Mouse (Mus musculus) retina, embryonic 14.5 days (tissue): ENCODE measurements around the gene Dolk.
A peak's percentile ranks its signal among the peaks of the same experiment; 100 is the strongest.

ENCODE experiments used
- DNase-seq: peaks from one replicate; pipeline ENCODE4 v3.0.0-alpha.2; 2015; ENCODE audit warnings: low spot score

Dolk gene

DNA sequence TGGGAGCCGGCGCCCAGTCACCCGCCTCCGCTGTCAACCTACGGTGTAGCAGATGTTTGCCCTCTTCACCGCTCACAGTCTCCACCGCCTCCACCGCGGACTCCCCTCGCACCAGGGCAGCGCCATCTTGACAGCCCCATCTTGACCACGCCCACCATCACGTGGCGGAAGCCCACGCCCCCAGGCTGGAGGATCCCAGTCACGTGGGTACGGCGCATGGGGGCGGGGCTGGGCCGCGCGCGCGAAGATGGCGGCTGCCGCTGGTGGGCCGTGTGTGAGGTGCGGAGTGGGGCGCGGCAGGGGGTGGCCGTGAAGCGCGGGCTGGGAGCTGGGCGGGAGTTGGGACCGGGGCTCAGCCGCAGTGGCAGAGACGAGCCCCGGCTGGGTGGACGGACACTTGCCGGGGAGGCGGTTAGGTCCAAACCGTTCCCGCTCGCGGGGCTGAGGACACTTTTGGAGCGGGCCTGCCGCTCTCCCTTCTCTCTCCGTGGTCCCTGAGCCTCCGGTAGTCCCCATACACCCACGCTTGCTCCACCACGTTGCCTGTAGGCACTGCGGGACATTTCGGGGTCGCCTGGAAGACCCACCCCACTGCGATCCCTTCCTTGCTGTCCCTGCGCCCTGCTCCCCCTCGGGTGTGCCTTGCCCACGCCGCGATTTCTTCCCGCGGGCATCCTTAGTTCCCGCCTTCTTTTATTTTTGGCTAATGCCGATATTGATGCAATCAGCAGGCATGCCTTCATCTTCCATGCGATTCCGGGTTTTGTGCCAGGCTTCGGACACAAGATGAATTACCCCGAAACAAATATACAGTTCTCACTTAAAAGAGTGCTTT, at the start of gene Dolk, which contains the start of gene Nup188:
TSS of gene Dolk (minus strand) at position 143 of the 835 bp plus-strand sequence.
TSS of gene Nup188 (plus strand) at position 206 of the 835 bp plus-strand sequence.
- DNase-seq: peak; percentile 98

DNA sequence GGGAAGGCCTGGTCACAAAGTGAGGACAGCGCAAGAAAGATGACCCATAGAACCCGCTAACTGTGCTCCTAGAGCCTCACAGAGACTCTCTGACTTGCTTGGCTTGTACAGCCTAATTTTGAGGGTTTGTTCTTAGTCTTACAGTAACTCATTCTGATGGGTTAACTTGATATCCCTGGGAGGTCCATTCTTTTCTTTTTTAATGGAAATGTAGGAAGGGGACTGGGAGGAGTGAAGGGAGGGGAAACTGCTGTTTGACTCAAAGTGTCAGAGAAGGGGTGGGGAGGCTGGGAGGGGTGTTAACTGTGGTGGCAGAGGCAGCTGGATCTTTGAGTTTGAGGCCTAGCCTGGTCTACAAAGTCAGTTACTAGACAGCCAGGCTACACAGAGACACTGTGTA, 49.2 kb upstream of the Dolk start:
- DNase-seq: no peak

DNA sequence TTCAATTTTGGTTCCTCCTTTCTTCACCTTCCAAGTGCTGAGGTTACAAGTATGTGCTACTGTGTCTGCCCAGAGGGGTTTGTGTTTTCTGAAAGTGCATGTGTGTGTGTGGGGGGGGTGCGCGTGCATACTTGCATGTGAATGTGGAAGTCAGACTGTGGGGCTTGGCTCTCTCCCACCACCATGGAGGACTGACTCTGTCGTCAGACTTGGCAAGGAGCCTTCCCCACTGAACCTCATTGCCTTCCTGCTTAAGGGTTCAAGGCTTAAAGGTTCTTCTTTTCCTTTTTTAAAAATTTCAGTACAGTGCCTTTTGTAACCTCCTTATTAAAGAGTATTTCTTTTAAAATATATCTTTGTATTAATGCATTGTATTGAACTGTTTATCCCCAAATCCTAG, 42.7 kb upstream of the Dolk start:
- DNase-seq: no peak

DNA sequence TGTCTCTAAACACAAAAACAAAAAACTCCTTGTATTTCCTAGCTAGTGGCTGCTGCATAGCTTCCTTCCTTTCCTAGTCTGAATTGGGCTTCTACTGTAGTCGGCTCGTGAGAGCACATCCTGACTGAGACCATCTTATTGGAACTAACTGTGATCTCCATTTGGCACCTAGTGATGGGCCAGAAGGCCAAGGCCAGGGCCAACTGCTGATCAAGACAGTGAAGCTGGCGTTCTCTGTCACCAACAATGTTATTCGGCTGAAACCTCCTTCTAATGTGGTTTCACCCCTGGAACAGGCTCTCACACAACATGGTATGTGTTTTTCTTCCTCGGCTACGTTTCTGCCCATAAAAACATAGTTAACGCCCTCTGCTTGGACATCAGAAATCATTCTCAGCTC, 41.1 kb upstream of the Dolk start:
- DNase-seq: no peak

DNA sequence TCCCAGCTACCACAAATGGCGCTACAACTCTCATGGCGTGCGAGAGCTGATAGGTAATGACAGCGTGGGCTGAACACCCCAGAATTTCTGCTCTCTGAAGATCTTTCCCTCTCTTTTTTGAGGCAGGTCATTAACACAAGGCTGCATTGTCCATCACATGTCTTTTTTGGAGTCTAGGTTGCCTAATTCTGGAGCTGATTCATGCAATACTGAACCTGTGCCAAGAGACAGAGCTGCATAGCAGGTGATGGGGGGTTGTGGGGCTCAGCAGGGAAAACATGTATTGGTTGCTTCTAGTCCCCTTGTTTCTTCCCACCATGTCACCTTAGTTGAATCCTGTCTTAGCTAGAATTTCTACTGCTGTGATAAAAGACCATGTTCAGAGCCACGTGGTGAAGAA, 39.2 kb upstream of the Dolk start:
- no peak for DNase-seq

DNA sequence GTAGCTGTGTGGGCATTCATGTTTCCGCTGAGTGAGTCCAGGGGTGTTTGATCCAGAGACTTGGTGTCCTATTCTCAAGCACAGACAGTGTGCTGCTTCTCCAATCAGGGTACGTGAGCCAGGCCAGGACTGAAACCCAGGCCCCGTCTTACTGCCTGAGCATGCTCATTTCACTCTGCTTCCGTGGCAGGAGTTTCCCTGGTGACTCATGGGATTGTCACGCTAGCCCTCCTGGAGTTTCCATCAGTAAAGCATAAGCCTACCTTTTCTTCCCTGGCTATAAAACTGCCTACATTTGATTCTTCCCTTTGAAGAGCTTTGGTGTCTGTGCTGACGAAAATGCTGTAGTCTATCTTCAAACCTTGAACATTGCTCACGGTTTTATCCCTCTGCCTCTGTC, 37.0 kb upstream of the Dolk start:
- DNase-seq: no peak

DNA sequence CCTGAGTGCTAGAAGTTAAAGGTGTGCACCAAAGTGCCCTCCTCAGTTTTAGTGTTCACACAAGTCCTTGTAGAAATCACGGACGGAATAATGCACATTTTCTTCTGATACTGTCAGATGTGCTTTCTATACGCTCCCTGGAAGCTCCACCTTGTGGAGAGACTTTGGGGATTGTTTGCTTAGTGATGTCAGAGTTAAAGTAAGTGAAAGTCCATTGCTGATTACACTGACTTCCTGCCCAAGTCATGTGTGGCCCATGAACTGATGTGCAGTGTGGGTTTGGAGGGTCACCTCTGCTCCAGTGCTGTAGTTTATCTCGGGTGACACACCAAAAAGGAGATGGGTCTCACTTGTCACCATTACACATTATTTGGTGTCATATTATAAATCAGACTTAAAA, 33.1 kb upstream of the Dolk start:
- DNase-seq: no peak

DNA sequence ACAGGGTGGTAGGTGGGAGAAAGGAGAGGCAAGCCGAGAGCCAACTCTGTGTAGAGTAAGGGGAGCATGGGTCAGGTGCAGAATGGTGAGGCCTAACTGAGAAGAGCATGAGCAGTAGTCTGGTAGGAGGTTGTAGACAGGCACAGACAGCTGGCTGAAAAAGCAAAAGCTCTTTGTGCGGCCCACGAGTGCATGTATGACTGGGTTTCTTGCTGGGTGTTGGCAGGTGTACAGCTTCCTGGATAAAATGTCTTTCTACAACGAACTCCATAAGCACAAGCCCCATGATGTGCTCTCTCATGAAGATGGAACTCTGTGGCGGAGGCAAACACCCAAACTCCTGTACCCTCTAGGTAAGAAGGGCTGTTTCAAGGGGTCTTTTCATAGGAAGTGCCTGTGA, 30.8 kb upstream of the Dolk start:
- DNase-seq: no peak

DNA sequence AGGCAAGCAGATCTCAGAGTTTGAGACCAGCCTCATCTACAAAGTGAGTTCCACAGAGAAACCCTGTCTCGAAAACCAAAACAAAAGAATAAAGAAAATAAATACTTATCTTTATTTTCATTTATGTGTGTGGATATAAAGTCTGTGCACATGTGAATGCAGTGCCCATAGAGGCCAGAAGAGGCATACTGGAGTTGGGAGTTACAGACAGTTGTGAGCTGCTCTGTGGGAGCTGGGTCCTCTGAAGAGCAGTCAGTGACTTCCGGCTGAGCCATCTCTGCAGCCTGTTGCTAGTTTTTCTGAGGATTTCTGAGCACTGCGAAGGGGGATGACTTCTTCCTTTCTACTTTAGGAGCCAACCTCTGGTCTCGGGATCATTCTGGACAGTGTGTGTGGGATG, 30.0 kb upstream of the Dolk start:
- peak; percentile 3 for DNase-seq

DNA sequence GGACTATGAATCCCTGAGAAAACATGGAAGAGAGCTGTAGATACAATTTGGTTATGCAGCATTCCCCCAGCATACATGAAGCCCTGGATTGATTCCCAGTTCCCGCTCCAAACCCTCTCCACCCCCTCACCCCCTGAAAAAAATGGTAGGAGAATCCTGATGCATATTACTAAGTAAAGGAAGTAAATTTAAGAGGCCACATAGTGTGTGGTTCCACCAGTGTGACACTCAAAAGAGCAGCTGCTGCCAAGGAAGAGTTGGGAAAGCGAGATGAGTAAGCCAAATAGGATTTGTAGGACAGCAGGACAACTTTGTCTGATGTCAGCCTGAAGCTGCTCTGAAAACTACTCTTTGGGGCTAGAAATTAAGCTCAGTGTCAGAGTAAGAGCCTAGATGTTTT, 25.3 kb upstream of the Dolk start:
- no peak for DNase-seq

DNA sequence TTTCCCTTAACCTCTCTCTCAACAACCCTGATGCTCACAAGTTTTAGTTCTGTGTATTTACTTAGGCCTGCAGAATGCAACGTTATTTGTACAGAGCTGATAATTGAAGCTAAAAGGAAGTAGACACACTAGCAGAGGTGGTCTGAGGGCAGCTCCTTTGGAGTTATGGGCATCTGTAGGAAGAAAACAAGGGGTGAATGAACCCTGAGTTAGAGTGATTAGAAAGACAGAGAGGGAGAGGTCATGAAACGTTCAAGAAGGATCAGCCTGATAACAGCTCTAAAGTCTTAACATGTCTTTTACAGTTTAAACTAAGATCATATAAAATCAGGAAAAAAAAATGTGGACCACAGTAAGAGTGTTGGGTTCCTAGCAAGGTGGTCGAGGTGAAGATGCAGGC, 23.2 kb upstream of the Dolk start:
- DNase-seq: no peak

DNA sequence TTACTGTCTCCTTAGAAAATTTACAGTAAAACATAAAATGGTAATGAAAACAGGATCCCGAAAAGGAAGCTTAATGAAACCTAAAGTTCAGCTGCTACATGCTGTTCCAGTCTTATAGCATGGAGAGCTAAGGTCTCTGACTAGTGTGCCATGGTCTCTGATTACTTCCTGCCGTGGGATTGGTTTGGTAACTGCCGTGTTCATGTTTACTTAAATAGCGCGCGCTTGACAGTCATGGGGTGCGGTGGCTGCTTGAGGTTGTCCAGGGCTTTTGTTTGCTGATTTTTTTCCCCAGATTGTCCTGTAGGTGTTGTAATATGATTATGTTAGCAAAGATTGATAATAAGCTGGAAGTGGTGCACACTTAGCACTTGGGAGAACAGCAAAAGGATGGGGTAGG, 20.0 kb upstream of the Dolk start:
- DNase-seq: no peak

DNA sequence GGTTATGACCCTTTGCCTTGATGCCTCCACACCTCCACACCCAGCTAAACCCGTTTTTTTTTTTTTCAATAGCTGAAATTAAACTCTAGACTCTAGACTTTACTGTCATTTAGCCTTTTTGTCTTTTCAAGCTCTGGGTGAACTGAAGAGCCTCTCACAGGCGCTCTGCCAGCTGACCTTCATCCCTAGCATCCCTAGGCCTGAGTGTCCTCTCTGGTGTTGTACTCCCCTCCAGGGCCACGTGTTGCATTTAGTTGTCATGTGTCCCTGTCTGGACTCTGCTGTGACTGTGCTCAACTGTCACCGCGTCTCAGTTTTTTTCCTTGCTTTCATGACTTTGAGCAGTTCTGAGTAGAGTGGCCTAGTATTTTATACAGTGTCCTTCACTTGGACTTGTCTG, 13.8 kb upstream of the Dolk start:
- no peak for DNase-seq

DNA sequence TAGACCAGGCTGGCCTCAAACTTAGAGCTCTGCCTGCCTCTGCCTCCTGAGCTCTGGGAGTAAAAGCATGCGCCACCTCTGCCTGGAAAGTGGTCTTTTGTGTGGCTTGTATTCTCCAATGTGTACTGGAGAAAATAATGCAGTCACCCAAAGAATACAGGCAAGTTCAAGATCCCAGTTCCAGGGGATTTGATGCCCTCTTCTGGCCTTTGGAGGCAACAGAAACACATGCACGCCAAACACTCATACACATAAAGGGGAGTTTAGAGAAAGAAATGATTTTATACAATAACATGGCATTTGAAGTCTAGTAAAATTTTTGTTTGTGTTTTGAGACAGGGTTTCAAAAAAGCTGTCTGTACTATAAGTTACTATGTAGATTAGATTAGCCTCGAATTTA, 13.4 kb upstream of the Dolk start:
- no peak for DNase-seq

DNA sequence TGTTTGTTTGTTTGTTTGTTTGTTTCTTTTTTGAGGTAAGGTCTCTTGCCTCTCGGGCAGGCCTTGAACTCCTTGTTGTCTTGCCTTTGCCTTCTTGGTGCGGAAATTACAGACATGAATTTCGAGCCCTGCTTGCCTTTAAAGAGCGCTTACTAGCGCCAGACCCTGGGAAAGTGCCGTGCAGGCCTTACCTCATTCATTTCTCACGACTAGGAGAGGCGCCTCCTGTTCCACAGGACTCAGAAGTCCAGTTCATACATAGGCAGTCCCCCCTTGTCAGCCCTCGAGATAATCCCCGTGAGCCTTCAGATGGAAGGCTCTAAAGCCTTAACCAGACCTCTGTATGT, 866 bp upstream of the Dolk start:
- DNase-seq: peak; percentile 22

DNA sequence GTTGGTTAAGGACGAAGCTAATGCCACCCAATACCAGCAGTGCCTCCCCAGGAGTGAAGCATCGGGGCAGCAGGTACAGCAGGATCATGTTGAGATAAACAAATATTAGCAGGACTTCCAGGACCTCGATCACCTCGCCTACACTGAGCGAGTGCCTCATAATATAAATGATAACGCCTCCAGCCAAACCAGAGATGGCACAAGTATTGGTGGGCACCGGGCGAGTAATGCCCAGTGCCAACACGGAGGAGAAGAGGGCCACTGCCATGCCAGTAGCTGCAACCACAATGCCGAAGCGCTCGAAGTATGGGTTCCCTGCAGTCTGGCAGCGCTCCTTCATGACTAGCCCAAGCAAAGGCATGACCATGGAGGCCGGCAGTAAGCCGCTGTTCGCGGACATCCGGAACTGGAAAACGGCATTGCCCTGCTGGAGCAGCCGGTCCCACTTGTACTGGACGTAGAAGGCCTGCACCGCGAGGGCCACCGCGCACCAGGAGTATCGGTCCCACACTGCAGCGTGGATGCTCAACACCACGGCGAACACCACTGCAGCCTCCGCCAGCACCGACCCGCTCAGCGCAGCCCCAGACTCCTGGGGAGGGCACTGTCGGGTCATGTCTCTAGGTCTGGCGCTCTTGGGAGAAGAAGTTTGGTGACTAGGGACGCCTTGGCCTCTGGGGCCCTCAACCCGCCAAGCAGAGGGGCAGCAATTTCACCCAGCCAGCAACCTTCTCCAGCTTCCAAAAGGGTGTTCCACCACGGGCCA, 535 bp downstream of the Dolk start:
- no peak for DNase-seq

DNA sequence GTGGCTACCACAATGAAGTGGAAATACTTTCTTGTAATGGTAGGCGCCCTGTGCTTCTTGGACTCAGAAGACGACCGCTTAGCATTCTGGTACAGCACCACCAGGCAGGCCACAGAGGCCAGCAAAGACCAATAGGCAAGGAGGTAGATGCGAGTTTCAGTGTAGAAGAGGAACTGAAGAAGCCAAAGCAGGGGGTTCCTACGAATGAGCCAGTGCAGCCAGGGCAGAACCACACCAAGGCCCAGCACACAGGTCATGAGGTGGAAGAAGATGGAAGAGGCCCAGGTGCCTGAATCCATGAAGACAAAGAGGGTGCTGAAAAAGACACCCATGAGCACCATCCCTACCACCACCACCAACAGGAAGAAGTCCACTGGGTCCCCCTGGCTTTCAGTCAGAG, 1.1 kb downstream of the Dolk start:
- no peak for DNase-seq

DNA sequence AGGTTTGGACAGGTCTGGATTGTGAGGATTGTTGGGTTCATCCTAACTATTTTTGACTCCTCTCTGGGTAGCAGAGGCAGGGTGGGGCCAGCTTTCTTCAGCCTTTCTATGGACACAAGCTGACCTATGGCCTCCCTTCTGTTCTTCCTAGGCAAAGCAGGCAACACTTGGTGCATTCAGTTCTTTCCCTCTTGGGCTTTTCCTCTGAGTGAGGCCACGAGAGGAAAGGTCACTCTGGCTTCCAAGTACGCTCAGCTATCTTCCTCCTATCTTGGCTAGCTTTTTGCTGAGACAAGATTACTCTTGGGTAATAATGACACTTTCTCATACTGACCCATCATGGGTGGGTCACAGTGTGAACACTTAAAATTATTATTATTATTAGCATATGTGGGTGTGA, 2.9 kb downstream of the Dolk start:
- DNase-seq: no peak

DNA sequence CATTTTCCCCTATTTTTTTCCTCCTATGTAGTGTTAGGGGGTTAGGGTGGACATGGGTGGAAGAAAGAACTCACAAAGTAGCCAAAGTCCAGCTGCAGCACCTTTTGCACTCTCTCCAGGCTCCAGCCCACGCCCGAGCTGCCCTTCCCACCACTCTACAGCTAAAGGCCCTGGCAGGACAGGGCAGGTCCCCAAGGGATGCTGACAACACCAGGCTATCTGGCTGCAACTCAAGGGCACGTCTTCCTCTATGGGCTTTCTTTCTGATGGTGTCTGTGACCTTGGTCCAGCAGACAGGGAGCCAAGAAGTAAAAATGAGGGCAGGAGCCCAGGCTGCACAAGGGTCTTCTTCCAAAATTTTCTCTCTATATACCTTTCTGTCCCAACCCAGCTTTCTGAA, 4.5 kb downstream of the Dolk start:
- no peak for DNase-seq

DNA sequence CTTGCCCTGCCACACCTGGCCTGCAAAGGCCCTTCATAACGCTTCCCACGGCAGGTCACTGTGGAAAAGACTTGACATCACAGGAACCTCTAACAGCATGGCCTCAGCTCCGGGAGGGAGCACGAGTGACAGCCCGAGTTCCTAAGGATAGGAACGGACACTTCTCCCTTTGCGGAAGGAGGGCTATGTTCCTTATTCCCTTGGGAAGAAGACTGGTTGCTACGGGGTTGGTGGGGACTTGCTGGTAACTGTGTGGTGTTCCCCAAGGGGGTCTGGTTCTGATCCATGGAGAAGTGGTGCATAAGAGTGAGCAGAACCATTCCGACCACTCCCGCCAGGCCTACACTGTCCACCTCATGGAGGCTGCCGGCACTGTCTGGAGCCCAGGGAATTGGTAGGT, 5.4 kb downstream of the Dolk start, which contains the start of gene Gm28038:
TSS of gene Gm28038 (plus strand) at position 301 of the 400 bp plus-strand sequence.
- no peak for DNase-seq

DNA sequence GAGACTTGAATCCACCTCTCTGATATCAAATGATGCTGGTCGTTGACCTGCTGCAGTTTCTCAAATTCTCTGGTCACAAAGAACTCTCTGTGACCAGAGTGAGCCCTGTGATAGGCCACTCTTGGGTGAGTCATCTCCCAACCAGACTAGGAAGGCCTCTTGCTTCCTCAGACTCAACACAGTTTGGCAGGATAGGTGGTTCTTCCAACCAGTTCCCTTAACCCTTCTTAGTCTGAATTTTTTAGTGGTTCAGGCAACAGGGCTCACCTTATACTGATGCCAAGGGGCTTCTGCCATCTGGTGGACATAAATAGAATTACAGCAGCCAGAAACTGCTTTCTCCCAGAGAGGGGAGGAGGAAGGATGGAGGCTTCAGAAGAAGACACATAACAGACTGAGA, 16.0 kb downstream of the Dolk start:
- peak; percentile 85 for DNase-seq

DNA sequence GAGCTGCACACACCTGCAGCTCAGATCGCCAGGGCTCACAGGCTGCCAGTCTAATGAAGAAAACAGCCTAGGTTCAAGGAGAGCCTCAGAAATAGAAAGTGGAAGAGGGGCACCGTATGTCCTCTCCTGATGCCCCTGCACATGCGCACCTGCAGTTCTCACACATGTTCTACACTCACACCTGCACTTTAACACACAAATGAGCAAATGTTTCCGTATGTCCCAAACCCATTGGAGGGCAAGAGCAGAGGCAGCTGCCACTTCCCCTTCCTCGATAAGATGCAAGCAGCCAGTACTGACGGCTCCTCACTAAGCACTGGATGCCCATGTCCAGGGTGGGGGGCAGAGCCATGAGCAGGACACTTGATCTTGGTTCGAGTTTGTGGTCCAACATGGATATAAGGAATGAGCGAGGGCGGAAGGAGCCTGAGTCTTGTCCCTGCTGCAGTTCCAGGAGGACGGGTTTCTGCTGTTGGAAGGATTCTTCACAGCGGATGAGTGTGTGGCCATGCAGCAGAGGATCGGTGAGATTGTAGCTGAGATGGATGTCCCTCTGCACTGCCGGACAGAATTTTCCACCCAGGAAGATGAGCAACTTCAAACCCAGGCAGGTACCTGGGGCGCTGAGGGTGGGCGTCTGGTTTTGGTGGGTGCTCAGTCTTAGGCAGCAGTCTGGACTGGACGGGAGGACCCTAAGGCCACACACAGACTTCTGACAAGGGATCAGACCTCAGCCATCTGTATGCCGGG, 16.7 kb downstream of the Dolk start:
- no peak for DNase-seq

DNA sequence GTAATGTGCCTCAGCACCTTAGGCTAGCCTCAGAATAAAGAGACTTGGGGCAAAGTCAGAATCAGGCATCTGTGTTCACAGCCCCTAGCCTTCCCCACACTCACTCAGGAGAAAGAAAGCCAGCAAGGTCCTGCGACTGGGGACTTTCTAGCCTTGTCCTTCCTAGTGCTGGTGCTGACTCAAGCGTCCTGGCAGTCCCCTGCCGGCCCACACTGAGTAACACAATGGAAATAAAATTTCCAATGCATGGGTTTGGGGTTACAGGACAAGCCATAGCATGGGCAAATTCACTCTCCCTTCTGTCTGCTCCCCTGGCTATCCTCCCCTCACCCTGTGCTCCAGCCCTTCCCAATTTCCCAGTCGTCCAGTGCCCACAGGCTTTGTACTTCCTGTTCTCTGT, 17.8 kb downstream of the Dolk start:
- no peak for DNase-seq
